Mouse (Mus musculus) cerebellum, postnatal 36 days (tissue): ENCODE results near the gene Snapc4.

Source experiments
- DNase-seq, 2 experiments: peaks; one replicate each; pipeline ENCODE4 v3.0.0; 2021 to 2022; ENCODE audit warnings: mixed read lengths in 2 of 2

Gene Snapc4

DNA sequence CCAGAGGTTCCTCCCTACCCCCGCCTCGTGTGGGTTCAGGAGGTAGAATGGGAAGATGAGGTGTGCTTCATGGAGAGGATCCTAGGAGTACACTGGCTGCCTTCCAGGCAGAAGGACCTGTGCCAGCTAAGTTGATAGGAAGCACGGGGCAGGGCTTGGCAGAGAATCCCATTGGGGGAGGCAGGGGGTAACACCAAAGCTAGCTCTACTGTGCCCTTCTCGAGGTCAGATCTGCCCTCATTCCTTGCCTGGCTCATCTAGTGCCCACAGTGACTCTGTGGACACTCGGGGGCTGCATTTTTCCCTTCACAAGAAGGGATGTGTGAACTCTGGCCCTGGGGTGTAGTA lies 41.3 kb downstream of the Snapc4 start:
- peak; percentile 61 to 68 for DNase-seq

GRCm38 (mm10) chr2:26338302-26339203 lies 41.9 kb downstream of the Snapc4 start:
- peak; percentile 66 to 72 for DNase-seq

DNA sequence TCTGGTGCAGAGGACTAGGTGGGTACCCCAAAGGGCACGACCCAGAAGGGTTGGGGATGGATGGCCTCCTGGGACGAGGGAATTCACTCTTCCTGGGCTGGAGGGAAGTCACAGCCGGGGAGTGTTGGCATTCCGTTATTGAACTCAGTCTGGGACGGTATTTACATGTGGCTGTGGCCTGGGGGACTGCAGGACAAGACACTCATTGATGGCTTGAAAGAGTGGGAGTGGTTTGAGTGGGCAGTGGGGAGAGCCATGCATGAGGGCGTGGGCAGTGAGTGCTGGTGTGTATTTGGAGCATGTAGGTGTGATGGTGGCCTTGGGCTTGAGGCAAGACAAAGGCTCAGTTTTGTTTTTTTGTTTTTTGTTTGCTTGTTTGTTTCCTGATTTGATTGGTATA lies 49.8 kb downstream of the Snapc4 start:
- no peak for DNase-seq

- DNase-seq, result no peak
These were observed 50.4 kb downstream of the Snapc4 start for GRCm38 (mm10) chr2:26330056-26330468.

- no peak for DNase-seq
These were observed 51.1 kb downstream of the Snapc4 start for GRCm38 (mm10) chr2:26329402-26329801.

- DNase-seq, result no peak
These were observed 52.6 kb downstream of the Snapc4 start for GRCm38 (mm10) chr2:26327852-26328251.

DNA sequence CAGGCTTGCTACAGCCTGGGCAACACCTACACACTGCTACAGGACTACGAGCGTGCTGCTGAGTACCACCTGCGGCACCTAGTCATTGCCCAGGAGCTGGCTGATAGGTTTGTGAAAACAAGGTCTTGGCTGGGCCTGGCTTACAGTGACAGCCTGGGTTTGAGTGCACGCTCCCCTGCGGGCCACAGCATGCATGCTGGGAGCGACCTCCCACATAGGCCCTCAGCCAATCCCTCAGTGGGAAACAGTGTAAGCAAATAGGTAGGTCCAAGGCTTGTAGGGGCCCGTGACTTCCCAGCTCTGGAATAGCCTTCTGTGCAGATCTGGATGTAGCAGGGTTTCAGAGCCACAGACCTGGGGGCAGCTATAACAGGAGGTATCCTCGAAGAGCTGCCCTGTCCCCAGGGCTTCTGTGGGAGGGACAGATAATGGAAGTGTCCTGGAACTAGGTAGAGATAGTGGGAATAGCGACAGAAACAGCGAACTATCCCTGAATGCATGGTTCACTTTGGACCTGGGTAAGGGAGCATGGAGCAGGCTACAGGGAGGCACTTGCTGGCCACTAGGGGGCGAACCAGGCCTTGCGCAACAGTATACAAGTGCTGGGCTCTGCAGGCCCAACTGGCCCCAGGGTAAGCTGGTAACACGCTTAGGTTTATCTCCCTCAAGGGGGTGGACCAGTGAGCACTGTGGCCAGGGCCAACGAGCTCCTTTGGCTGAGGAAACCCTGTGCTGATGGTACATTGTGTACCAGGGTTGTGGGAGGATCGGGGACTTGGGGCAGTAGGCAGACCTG lies 54.9 kb downstream of the Snapc4 start:
- DNase-seq, result peak; percentile 55 to 72

DNA sequence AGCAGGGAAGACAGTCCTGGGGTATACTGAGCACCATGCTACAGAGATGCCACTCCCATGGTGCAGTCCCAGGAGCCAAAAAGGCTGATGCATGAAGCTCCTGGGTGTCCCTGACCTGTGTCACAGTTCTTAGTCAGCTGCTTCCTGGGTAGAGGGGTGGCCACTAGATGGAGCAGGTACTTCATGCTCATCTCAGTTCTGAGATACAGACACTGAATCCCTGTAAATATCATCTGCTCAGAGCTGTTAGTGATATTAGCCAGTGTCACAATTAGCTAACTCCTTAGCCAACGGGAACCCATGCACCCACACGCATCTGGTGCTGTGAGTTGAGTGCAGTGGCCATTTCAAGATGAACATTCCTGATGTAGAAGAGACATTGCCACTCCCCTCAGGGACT lies 55.5 kb downstream of the Snapc4 start:
- DNase-seq, result no peak

DNA sequence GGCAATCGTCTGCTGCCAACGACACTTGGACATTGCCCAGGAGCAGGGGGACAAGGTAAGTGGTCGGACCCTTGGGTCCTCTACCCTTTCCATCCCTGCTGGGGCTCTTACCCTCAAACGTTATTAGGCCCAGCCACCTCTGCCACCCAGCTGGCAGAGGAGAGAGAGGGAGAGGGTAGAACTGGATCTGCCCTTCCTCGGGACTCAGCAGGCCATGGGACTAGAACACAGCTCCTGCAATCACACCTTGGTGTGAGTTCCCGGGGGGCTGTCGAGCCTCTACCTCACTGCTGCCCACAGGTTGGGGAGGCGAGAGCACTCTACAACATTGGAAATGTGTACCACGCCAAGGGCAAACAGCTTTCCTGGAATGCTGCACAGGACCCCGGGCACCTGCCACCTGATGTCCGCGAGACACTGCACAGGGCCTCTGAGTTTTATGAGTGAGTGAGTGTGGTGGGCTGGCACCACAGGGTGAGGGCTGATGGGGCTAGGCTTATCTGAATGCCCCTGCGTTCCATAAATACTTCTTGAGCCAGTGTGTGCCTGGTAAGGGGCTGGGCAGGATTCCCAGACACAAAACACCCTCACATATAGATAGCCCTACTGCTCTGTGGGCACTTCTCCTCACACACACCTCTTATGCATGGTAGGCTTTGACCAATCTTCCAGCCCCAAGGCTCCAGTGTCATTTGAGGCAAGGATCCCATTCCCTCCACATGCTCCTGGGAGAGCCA lies 56.7 kb downstream of the Snapc4 start:
- peak in 1 of 2 experiments; percentile 5 for DNase-seq

- peak; percentile 39 to 57 for DNase-seq
These were observed 59.9 kb downstream of the Snapc4 start for GRCm38 (mm10) chr2:26320245-26321185.

DNA sequence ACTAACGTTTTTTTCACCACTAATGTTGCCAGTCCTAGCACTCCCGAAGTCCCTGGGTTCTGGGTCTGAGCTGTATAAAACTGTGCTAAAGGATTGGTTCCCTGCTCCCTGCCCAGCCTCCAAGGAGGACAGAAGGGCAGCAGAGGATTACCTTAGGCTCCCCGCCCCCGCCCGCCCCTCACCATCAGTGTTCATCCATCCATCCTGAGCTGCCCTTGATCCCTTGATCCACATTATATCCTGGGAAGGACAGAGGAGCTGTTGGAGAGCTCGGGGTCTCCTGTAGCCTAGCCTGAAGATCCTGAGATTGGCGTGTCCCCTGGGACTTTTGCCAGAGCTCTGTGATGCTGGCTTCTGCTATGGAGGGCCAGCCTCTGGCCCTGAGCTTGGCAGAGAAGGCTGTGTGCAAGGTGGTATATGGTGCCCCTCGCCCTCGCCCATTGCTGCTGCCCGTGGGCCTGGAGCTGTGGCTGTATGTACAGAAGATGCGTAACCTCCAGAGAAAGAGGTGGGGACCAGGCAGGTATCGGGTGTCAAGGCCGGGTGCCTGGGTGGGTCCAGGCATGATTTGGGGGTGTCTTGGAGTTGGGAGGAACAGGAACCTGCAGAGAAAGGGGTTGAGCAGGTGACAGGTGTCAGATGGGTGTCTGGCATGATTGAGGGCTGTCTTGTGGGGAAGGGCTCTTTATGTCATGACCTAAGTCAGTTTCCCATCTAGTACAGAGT lies 60.8 kb downstream of the Snapc4 start:
- peak; percentile 23 to 29 for DNase-seq

- DNase-seq, result peak; percentile 37 to 56
These were observed 61.3 kb downstream of the Snapc4 start for GRCm38 (mm10) chr2:26319109-26319508.

DNA sequence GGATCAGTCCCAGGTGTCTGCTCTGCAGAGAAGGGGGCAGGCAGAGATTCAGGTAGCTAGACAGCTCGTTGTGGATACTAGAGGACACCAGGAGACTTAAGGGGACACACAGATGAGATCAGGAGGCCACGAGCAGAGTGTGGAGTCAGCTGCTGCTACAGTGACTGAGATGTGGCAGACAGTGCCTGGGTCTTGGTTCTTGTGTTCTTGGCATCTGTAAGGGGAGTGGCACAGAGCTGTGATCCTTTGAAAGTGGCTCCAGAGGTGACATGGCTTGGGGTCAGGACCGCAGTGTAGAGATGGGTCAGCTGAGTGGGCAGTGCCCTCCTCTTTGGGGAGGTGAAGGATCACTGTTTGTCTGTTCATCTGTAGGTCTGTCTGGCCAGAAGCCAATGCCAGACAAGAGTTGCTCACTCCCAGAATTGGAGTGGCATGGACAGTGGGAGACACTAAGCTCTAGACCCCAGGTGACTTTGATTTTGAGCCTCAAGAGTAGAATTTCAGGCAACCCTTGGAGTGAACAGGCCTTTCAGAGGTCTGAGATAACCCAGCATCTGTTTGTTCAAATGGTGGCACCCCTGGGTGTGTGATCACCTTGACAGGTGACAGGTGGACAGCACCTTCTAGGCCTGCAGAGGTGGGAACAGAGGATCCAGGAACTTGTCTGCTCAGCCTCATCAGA lies 62.3 kb downstream of the Snapc4 start:
- DNase-seq, result peak; percentile 2 to 20

- peak; percentile 7 to 19 for DNase-seq
These were observed 63.1 kb downstream of the Snapc4 start for GRCm38 (mm10) chr2:26317371-26317770.

DNA sequence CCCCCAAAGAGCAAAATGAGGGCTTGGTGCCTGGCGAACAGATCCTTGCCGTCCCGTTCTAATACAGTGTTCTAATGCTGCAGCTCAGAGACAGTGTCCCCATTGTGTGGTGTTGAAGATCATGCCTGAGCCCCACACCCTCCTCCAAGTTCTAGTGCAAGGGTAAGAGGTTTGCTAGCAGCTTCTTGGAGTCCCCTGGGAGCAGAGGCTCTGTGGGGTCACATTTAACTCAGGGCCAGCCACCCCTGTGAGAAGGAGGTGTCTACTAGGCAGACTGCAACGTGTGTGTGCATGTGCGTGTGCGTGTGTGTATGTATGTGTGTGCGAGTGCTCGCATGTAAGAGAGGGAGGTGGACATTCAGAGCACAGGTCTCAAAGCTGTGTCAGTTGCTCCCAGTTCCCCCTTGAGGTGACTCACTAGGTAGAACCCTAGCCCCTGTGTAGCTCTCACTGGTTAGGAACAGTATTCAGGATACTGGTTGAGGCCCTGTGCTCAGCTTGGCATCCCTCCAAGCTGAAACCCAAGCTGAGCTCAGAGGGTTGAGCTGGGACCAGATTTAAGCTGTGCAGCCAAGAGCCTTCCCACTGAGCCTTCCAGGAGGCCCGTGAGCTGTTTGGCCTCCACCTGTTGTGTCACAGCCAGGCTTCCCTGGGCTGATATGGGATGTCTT lies 63.7 kb downstream of the Snapc4 start:
- peak; percentile 45 to 60 for DNase-seq

DNA sequence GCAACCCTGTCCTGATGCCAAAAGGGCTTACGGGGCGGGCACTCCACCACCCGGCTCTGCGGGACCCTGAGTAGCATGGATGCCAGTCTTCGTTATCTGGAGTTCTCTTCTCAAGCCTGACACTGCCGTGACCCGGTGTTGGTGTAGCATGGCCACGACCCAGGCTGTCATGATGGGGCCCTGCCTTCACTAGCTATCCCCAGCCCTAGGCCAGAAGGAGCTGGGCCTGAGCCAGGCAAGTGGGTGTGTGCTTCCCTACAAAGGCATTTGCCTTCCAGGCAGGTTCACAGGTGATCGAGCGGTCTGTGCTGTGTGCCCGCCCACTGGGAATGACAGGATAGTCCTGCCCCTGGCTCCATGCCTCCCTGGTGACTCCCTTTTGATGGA lies 64.5 kb downstream of the Snapc4 start:
- DNase-seq, result peak; percentile 81 to 85

DNA sequence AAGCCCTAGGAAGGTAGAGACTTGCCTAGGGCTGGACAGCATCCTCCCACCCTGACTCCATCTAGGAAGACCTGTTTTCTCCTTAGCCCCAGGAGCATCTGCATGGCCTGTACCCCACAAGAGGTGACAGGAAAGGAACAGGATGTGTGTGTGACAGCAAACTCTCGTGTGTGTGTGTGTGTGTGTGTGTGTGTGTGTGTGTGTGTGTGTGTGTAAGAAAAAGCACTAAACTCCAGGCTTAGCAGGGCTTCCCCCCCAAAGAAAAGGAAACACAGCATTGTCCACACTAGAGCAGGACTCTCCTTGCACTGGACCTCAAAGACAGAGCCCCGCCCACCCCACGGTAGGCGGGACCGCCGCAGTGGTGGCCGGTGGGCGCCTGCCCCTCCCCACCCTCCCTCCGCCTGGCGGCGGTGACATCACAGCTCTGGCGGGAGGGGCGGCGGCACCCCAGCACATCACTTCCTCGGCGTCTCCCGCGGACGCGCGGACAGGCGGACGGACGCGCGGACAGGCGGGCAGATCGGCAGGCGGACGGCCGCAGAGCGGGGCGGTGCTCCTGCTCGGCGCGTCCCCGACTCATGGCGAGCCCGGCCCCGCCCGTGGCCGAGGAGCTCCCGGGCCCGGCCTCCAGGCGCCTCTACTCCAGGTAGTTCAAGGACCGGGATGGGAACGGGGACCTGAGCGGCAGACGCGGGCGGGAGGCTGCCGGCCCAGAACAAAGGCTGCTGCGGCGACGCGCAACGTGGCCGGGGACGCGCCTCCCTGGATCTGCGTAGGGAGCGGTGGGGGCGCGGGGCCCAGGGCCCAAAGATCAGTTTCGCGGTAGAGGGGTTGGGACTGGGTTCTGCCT lies 65.2 kb downstream of the Snapc4 start, which contains the start of gene Gpsm1:
TSS of gene Gpsm1 (plus strand) at position 444 of the 853 bp plus-strand sequence.
- DNase-seq, result peak; percentile 78 to 86

DNA sequence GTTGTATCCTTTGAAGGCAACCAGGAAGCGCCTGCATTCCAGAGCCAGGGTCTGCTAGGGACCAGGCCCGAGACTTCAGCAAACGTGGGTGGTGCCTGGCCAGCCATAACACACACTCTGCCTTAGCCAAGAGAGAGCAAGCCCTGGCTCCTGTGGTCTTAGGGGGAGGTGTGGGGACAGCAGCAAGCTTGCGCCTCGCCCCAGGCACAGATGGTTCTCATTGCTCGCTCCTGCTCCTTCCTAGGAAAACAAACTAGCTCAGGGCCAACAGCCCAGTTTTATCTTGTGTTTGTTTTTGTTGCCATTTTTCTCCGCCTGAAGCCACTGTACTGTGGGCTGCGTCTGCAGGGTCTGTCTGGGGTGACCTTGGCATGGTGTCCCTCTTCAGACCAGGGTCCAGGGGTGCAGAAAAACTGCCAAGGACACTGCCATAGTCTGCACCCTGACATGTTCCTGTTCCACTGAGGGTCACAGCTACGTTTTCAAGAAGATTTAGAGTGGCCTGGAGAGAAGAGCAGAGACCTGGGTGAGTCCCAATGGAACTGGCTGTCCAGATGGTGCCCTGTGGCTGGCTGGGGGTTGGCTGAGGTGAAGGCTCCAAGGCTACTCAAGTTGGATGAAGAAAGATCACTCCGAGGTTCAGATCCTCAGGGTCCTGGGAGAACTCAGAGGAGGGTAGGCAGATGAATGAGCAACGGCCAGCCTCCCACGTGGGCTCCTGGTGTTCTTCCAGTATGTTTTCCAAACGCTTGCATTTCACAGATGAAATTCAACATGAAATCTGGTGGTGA lies 66.0 kb downstream of the Snapc4 start:
- peak; percentile 82 to 85 for DNase-seq
